In genomic region chr1:135563781-135564414, GRCm38 (mm10) we compare ENCODE assay signal across 8 mouse cellular contexts. TPM values are rescaled to one million over a fixed set of nuclear protein-coding genes. Genes with fewer than 3 reads are reported as not detected.
A peak's percentile ranks its signal among the peaks of the same experiment; 100 is the strongest.
DNase-seq lines count a peak whose midpoint lies in the region; ATAC-seq and TF ChIP-seq lines count a peak whose summit lies in the region.

No protein-coding gene starts in this region.

- 26% methylated on average over 9 of the region's 9 CpGs for WGBS in embryonic facial prominence, embryonic 13.5 days
- 43% methylated on average over 9 of the region's 9 CpGs for WGBS in midbrain, embryonic 16.5 days

- no peak overlapping the region for H3K4me3 ChIP-seq in layer of hippocampus, adult 2 months
- no peak overlapping the region for H3K4me3 ChIP-seq in embryonic facial prominence, embryonic 13.5 days
- no peak overlapping the region for H3K4me3 ChIP-seq in midbrain, embryonic 16.5 days (ENCODE audit: low read depth, low read length)

- peaks cover 56% of the 10 kb centered on the region for H3K4me1 ChIP-seq in embryonic facial prominence, embryonic 13.5 days
- H3K4me1 ChIP-seq in midbrain, embryonic 16.5 days (ENCODE audit: control insufficient read depth, insufficient read depth, low read length): peaks cover 60% of the 10 kb centered on the region

- H3K27me3 ChIP-seq in embryonic facial prominence, embryonic 13.5 days: no peaks in the 10 kb centered on the region
- no peaks in the 10 kb centered on the region for H3K27me3 ChIP-seq in midbrain, embryonic 16.5 days (ENCODE audit: control insufficient read depth, insufficient read depth, low read depth, low read length)

- no peaks in the 10 kb centered on the region for H3K9me3 ChIP-seq in embryonic facial prominence, embryonic 13.5 days
- no peaks in the 10 kb centered on the region for H3K9me3 ChIP-seq in midbrain, embryonic 16.5 days (replicated peaks; ENCODE audit: control insufficient read depth, low read length, poor library complexity, severe bottlenecking)

- H3K27ac ChIP-seq in layer of hippocampus, adult 2 months: peak overlapping the region; percentile 92
- H3K27ac ChIP-seq in embryonic facial prominence, embryonic 13.5 days: peak overlapping the region; percentile 74; the same call in 1 of the 2 replicates
- H3K27ac ChIP-seq in midbrain, embryonic 16.5 days (ENCODE audit: low read length): peak overlapping the region; percentile 85

- no peak for ATAC-seq in embryonic facial prominence, embryonic 13.5 days (ENCODE audit: insufficient number of reproducible peaks, insufficient read depth, low FRiP score, low TSS enrichment, low read depth)
- ATAC-seq in midbrain, embryonic 16.5 days: 0 out of 2 replicates have a peak, but pooled peaks have one; percentile 17
- no peak for ATAC-seq in frontal cortex, adult (ENCODE audit: low TSS enrichment)

- TF ChIP-seq CTCF in layer of hippocampus, adult 2 months (conservative IDR thresholded peaks at IDR 0.05): no peak

- H3K4me2 ChIP-seq in embryonic facial prominence, embryonic 13.5 days: peak overlapping the region; percentile 1; the same call in 1 of the 2 replicates
- H3K4me2 ChIP-seq in midbrain, embryonic 16.5 days (ENCODE audit: low read length): no peak overlapping the region

- H3K36me3 ChIP-seq in embryonic facial prominence, embryonic 13.5 days: no peaks in the 10 kb centered on the region
- H3K36me3 ChIP-seq in midbrain, embryonic 16.5 days (ENCODE audit: control insufficient read depth, insufficient read depth, low read length): no peaks in the 10 kb centered on the region

- no peak overlapping the region for H3K9ac ChIP-seq in embryonic facial prominence, embryonic 13.5 days
- H3K9ac ChIP-seq in midbrain, embryonic 16.5 days (ENCODE audit: low read depth, low read length): no peak overlapping the region; the same call in 1 of the 2 replicates

- peak in 1 of 2 experiments; percentile 40 for DNase-seq in layer of hippocampus, adult 2 months (ENCODE audit: low spot score in 2 of 2)
- no peak for DNase-seq in layer of hippocampus, postnatal 25 days (ENCODE audit: extremely low spot score in 1 of 2, low spot score in 1 of 2)
- DNase-seq in kidney, adult 18-20 months: peak; percentile 57
- no peak for DNase-seq in thymus, postnatal 0 days (ENCODE audit: low spot score)
- no peak for DNase-seq in gastrocnemius, adult 18-20 months (ENCODE audit: low spot score)

RNA-seq across cellular contexts. Expression of gene Nav1, which starts 43.2 kb away (rescaled TPM):
- total RNA-seq in layer of hippocampus, adult 2 months (2021): 10 to 100 TPM; 60.3 to 71.2 TPM
- 10 to 100 TPM; 64.2 to 96.4 TPM for total RNA-seq in layer of hippocampus, postnatal 25 days (2021)
- 11.6 and 12.9 TPM in 2 replicates for polyA plus RNA-seq in embryonic facial prominence, embryonic 13.5 days (2015; fragmentation: Nextera tagmentation; extraction: Ambion mirVana)
- polyA plus RNA-seq in midbrain, embryonic 16.5 days (2015; fragmentation: Nextera tagmentation; extraction: Ambion mirVana): 53.9 and 57.1 TPM in 2 replicates
- polyA plus RNA-seq in thymus, postnatal 0 days (2015; fragmentation: Nextera tagmentation; extraction: Ambion mirVana): 3.3 and 3.5 TPM in 2 replicates
- total RNA-seq in gastrocnemius, adult 18-20 months (2021): 10 to 100 TPM in 1 of 2 experiments, 1 to 10 TPM in 1; 8.4 to 11.4 TPM

Comparison
In these comparisons a context has a peak if more than half of its experiments do, and no peak if none do; other contexts are left out.
1. RNA of gene Nav1, which starts 43.2 kb away (total RNA-seq): 64.2 to 96.4 TPM in layer of hippocampus, postnatal 25 days and 60.3 to 71.2 TPM in layer of hippocampus, adult 2 months; 8.4 to 11.4 TPM in gastrocnemius, adult 18-20 months; every median in the first group is over 4 times any median in the second.
2. Peak in every context shown above with its lines, with median percentiles within 50 percentile points of each other: H3K27ac ChIP-seq.